Mouse (Mus musculus) myocyte (in vitro differentiated cells): ENCODE measurements at regions not wholly inside any gene's neighbourhood (a gene's known extent, or its start where the extent isn't known, plus 50 kb on each side); places are given as distances from the start of the nearest gene placed in this dataset.

ENCODE experiments used
- H3K27me3 ChIP-seq: one replicate; pipeline ENCODE4 v1.6.1; 2011; ENCODE audit not compliant: control insufficient read depth, insufficient read depth, insufficient read length
- H3K36me3 ChIP-seq: one replicate; pipeline ENCODE4 v1.6.1; 2011; ENCODE audit not compliant: control insufficient read depth, insufficient read depth
- H3K4me2 ChIP-seq: one replicate; pipeline ENCODE4 v1.6.1; 2011; ENCODE audit warnings: low read depth, control low read depth
- H3K4me3 ChIP-seq: one replicate; pipeline ENCODE4 v1.5.1; 2011; ENCODE audit warnings: mild to moderate bottlenecking, control low read depth, moderate library complexity
- H3K79me2 ChIP-seq: one replicate; pipeline ENCODE4 v1.6.1; 2011; ENCODE audit not compliant: control insufficient read depth, insufficient read depth
- H3ac ChIP-seq: one replicate; pipeline ENCODE4 v1.6.1; 2011; ENCODE audit not compliant: control insufficient read depth, insufficient read length
- CEBPB ChIP-seq: IDR thresholded peaks from 2 replicates; pipeline ENCODE4 v1.6.1; 2011; ENCODE audit warnings: mild to moderate bottlenecking, moderate library complexity; ENCODE audit not compliant: poor library complexity, insufficient read depth, severe bottlenecking
- E2F4 ChIP-seq: IDR thresholded peaks from one replicate; pipeline ENCODE4 v1.6.1; 2011; ENCODE audit warnings: mild to moderate bottlenecking, control low read depth, moderate library complexity; ENCODE audit not compliant: insufficient read depth
- MAX ChIP-seq: IDR thresholded peaks from one replicate; pipeline ENCODE4 v1.6.1; 2011; ENCODE audit warnings: low read depth, mild to moderate bottlenecking, control low read depth
- MYOD1 ChIP-seq, 3 experiments: IDR thresholded peaks; one replicate each; pipeline ENCODE4 v1.6.1; 2011; ENCODE audit warnings: control low read depth in 2 of 3, low read depth in 2 of 3, mild to moderate bottlenecking in 2 of 3, moderate library complexity in 1 of 3; ENCODE audit not compliant: insufficient read length in 2 of 3, control insufficient read depth in 1 of 3
- MYOG ChIP-seq, 3 experiments: IDR thresholded peaks; one replicate each; pipeline ENCODE4 v1.6.1; 2011; ENCODE audit warnings: control low read depth in 2 of 3, low read depth in 2 of 3, mild to moderate bottlenecking in 2 of 3; ENCODE audit not compliant: insufficient read length in 2 of 3, control insufficient read depth in 1 of 3, insufficient read depth in 1 of 3
- POLR2A ChIP-seq: IDR thresholded peaks from one replicate; pipeline ENCODE4 v1.6.1; 2011; ENCODE audit warnings: low read depth, mild to moderate bottlenecking, control low read depth, moderate library complexity; ENCODE audit not compliant: insufficient read length
- POLR2AphosphoS2 ChIP-seq: IDR thresholded peaks from one replicate; pipeline ENCODE4 v1.6.1; 2011; ENCODE audit warnings: low read depth, control low read depth; ENCODE audit not compliant: insufficient read length
- REST ChIP-seq: IDR thresholded peaks from one replicate; pipeline ENCODE4 v1.6.1; 2011; ENCODE audit warnings: mild to moderate bottlenecking, control low read depth, moderate library complexity; ENCODE audit not compliant: insufficient read depth, insufficient read length
- SRF ChIP-seq: IDR thresholded peaks from one replicate; pipeline ENCODE4 v1.6.1; 2011; ENCODE audit warnings: low read depth; ENCODE audit not compliant: control insufficient read depth, insufficient read length
- TCF12 ChIP-seq: IDR thresholded peaks from one replicate; pipeline ENCODE4 v1.6.1; 2011; ENCODE audit warnings: mild to moderate bottlenecking, control low read depth; ENCODE audit not compliant: poor library complexity, insufficient read depth, severe bottlenecking
- TCF3 ChIP-seq: IDR thresholded peaks from one replicate; pipeline ENCODE4 v1.6.1; 2011; ENCODE audit warnings: low read depth, control low read depth; ENCODE audit not compliant: insufficient read length
- USF1 ChIP-seq: IDR thresholded peaks from one replicate; pipeline ENCODE4 v1.6.1; 2011; ENCODE audit warnings: low read depth, mild to moderate bottlenecking, control low read depth, moderate library complexity

GRCm38 (mm10) chr6:145305669-145306068, 55.6 kb upstream of the Kras start:
- H3K36me3 ChIP-seq: no peaks in the 10 kb centered on the region

GRCm38 (mm10) chr6:145303641-145304070, 53.6 kb upstream of the Kras start:
- TF ChIP-seq TCF3: no peak
- TF ChIP-seq MYOD1 (IDR thresholded peaks at IDR 0.05; ENCODE audit: control insufficient read depth in 1 of 3, insufficient read length in 2 of 3, low read depth in 2 of 3): no peak
- no peak for TF ChIP-seq MYOG (IDR thresholded peaks at IDR 0.05; ENCODE audit: control insufficient read depth in 1 of 3, insufficient read depth in 1 of 3, insufficient read length in 2 of 3, low read depth in 2 of 3)
- TF ChIP-seq SRF: no peak
- no peak for TF ChIP-seq E2F4
- no peak for TF ChIP-seq USF1
- no peak overlapping the region for H3ac ChIP-seq
- H3K79me2 ChIP-seq: no peaks in the 10 kb centered on the region
- H3K4me3 ChIP-seq: no peak overlapping the region
- H3K36me3 ChIP-seq: no peaks in the 10 kb centered on the region
- H3K27me3 ChIP-seq: no peaks in the 10 kb centered on the region
- no peak overlapping the region for H3K4me2 ChIP-seq

More at GRCm38 (mm10) chr6:145305669-145306068, 55.6 kb upstream of the Kras start:
- no peak for TF ChIP-seq USF1
- no peak for TF ChIP-seq MYOG (IDR thresholded peaks at IDR 0.05; ENCODE audit: control insufficient read depth in 1 of 3, insufficient read depth in 1 of 3, insufficient read length in 2 of 3, low read depth in 2 of 3)
- no peak for TF ChIP-seq SRF
- TF ChIP-seq MAX: no peak
- TF ChIP-seq MYOD1 (IDR thresholded peaks at IDR 0.05; ENCODE audit: control insufficient read depth in 1 of 3, insufficient read length in 2 of 3, low read depth in 2 of 3): no peak
- TF ChIP-seq TCF3: no peak
- H3ac ChIP-seq: no peak overlapping the region
- H3K4me3 ChIP-seq: no peak overlapping the region
- no peak overlapping the region for H3K4me2 ChIP-seq
- no peaks in the 10 kb centered on the region for H3K79me2 ChIP-seq
- H3K27me3 ChIP-seq: no peaks in the 10 kb centered on the region

- H3K27me3 ChIP-seq: no peaks in the 10 kb centered on the region
These were observed 53.0 kb upstream of the Kras start for GRCm38 (mm10) chr6:145302907-145303640.

GRCm38 (mm10) chr6:145302105-145302504, 52.1 kb upstream of the Kras start:
- Histone ChIP-seq H3ac (no peak overlapping the region), H3K79me2 (no peaks in the 10 kb centered on the region), H3K4me3 (no peak overlapping the region), H3K4me2 (no peak overlapping the region), H3K27me3 (no peaks in the 10 kb centered on the region), H3K36me3 (no peaks in the 10 kb centered on the region)
- TF ChIP-seq MAX (no peak), MYOD1 (IDR thresholded peaks at IDR 0.05; ENCODE audit: control insufficient read depth in 1 of 3, insufficient read length in 2 of 3, low read depth in 2 of 3) (no peak), POLR2AphosphoS2 (no peak)

More at GRCm38 (mm10) chr6:145302907-145303640, 53.0 kb upstream of the Kras start:
- Histone ChIP-seq H3K79me2 (no peaks in the 10 kb centered on the region), H3ac (no peak overlapping the region), H3K36me3 (no peaks in the 10 kb centered on the region), H3K4me2 (no peak overlapping the region), H3K4me3 (no peak overlapping the region)
- no peak for TF ChIP-seq TCF12
- TF ChIP-seq CEBPB: no peak
- TF ChIP-seq MAX: no peak
- TF ChIP-seq TCF3: no peak
- TF ChIP-seq USF1: no peak
- TF ChIP-seq MYOG (IDR thresholded peaks at IDR 0.05; ENCODE audit: control insufficient read depth in 1 of 3, insufficient read depth in 1 of 3, insufficient read length in 2 of 3, low read depth in 2 of 3): no peak
- no peak for TF ChIP-seq POLR2AphosphoS2
- no peak for TF ChIP-seq REST
- no peak for TF ChIP-seq POLR2A
- no peak for TF ChIP-seq E2F4

- no peak for TF ChIP-seq MYOD1 (IDR thresholded peaks at IDR 0.05; ENCODE audit: control insufficient read depth in 1 of 3, insufficient read length in 2 of 3, low read depth in 2 of 3)
- TF ChIP-seq REST: no peak
- TF ChIP-seq USF1: no peak
These were observed 50.3 kb upstream of the Kras start for GRCm38 (mm10) chr6:145300266-145300858.

More at GRCm38 (mm10) chr6:145300266-145300858, 50.3 kb upstream of the Kras start:
- Histone ChIP-seq H3K36me3 (no peaks in the 10 kb centered on the region), H3K79me2 (no peaks in the 10 kb centered on the region), H3K27me3 (no peaks in the 10 kb centered on the region), H3K4me2 (no peak overlapping the region), H3K4me3 (no peak overlapping the region), H3ac (no peak overlapping the region)
